Mouse (Mus musculus) lung, postnatal 14 days (tissue): Measurements from ENCODE around the gene Pfdn4.

Experiments
- DNase-seq: peaks from one replicate; pipeline ENCODE4 v3.0.0; 2021

Pfdn4 gene

DNA sequence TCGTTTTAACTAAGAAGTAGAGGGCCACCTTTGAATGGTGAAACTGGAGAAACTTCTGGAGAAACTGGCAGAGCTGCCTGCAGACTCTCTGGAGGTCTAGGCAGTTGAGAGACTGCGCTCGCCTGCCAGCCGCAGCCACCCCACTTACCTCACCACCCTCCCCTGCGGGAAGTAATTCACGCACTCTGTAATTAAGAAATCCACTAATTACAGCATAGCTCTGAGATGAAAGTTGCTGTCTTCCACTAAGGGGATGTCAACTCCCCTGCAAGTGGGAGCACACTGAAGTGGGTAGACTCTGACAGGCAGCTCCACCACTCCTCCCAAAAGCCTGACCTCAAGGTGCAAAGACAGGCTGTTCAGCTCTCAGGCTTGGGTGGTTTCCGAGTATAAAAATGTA is 55.9 kb downstream of the Pfdn4 start:
- DNase-seq = no peak

GRCm38 (mm10) chr2:170563956-170564855 is 68.0 kb downstream of the Pfdn4 start:
- no peak for DNase-seq

- DNase-seq = no peak
Measured at GRCm38 (mm10) chr2:170564995-170565394, 68.8 kb downstream of the Pfdn4 start.
